Mouse (Mus musculus) ES-Bruce4 (cell line): ENCODE data around the gene S100pbp. TPM values are rescaled to one million over a fixed set of nuclear protein-coding genes. Genes with fewer than 3 reads are reported as not detected.

ENCODE experiments used
- H3K27ac ChIP-seq: 2 replicates; pipeline ENCODE4 v1.5.1; 2012; ENCODE audit warnings: low read length, inconsistent platforms; ENCODE audit not compliant: insufficient read depth
- H3K27me3 ChIP-seq: 2 replicates; pipeline ENCODE4 v1.6.1; 2012; ENCODE audit warnings: mild to moderate bottlenecking, low read length, inconsistent platforms; ENCODE audit not compliant: control insufficient read depth, poor library complexity, insufficient read depth, severe bottlenecking
- H3K36me3 ChIP-seq: 2 replicates; pipeline ENCODE4 v1.6.1; 2012; ENCODE audit warnings: inconsistent platforms, mild to moderate bottlenecking, low read length, moderate library complexity; ENCODE audit not compliant: control insufficient read depth, poor library complexity, insufficient read depth, severe bottlenecking
- H3K4me1 ChIP-seq: one replicate; pipeline ENCODE4 v1.8.1; 2011; ENCODE audit warnings: low read length; ENCODE audit not compliant: control insufficient read depth, insufficient read depth
- H3K4me3 ChIP-seq: 2 replicates; pipeline ENCODE4 v1.5.1; 2011; ENCODE audit warnings: low read depth, mild to moderate bottlenecking, low read length
- H3K9ac ChIP-seq: 2 replicates; pipeline ENCODE4 v1.6.1; 2012; ENCODE audit warnings: low read depth, mild to moderate bottlenecking, inconsistent platforms; ENCODE audit not compliant: poor library complexity, severe bottlenecking
- H3K9me3 ChIP-seq: replicated peaks from 2 replicates; pipeline ENCODE4 v1.6.1; 2012; ENCODE audit warnings: mild to moderate bottlenecking, low read length, inconsistent platforms; ENCODE audit not compliant: control insufficient read depth, poor library complexity, insufficient read depth, severe bottlenecking
- CTCF ChIP-seq: IDR thresholded peaks from one replicate; pipeline ENCODE4 v1.8.1; 2011; ENCODE audit warnings: low read depth, low read length
- EP300 ChIP-seq: IDR thresholded peaks from 2 replicates; pipeline ENCODE4 v1.6.1; 2011; ENCODE audit warnings: low read depth, low read length; ENCODE audit not compliant: insufficient read depth
- POLR2A ChIP-seq: IDR thresholded peaks from one replicate; pipeline ENCODE4 v1.8.1; 2011; ENCODE audit warnings: low read length; ENCODE audit not compliant: insufficient read depth
- polyA plus RNA-seq: library from polyadenylated mRNA; stranded (reverse); fragments of >200 nt; gene quantifications from 2 replicates; pipeline ENCODE4 v1.2.4, GENCODE M21; 2011; ENCODE audit warnings: low read depth; ENCODE audit not compliant: missing spikeins, insufficient read depth, insufficient read length

The S100pbp gene
- polyA plus RNA-seq, 1 experiment, result 83.5 TPM

DNA sequence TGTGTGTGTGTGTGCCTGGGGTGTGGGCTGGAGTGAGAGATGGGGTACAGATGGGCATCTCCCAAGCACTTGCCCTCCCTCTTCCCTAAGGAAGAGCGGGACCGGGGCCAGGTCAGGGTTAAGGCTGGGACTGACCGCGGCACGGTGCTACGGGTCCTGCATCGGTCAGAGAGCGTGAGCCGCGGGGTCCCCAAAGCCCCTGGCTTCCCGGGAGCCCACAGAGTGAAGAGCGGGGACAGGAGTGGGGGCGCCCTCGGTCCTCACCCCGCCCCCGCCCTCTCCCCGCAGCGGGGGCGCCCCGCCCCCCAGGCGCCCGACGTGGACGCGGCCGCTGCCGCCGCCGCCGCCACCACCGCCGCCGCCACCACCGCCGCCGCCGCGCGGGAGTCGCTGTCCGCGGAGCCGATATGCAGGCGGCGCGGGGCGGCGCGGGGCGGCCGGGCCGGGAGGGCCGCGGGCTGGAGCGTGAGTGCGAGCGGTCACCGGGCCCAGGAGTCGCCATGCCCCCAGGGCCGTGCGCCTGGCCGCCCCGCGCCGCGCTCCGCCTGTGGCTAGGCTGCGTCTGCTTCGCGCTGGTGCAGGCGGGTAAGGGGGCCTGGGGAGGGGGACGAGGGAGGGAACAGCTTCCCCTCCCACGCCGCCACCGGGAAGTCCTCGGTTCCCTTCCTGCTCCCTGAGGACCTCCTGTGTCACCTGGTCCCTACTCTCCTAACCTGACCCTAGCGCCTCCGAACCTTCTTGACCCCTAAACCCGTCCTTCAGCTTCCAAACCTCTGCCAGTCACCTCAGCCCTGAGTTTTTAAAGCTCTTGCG is 52.7 kb downstream of the S100pbp start, which contains the start of gene Fndc5:
Gene Fndc5 (plus strand): TSS at position 421 of the 813 bp plus-strand sequence.
- no peaks in the 10 kb centered on the region for H3K36me3 ChIP-seq
- TF ChIP-seq POLR2A, result no peak
- peak within 1 kb of the TSS; percentile 67 for H3K4me3 ChIP-seq
- no peaks in the 10 kb centered on the region for H3K9me3 ChIP-seq
- peaks cover 3% of the 10 kb centered on the region; the same call in 1 of the 2 replicates for H3K27me3 ChIP-seq
- H3K9ac ChIP-seq, result peak within 1 kb of the TSS; percentile 49
- no peak within 1 kb of the TSS for H3K27ac ChIP-seq
- no peaks in the 10 kb centered on the region for H3K4me1 ChIP-seq

DNA sequence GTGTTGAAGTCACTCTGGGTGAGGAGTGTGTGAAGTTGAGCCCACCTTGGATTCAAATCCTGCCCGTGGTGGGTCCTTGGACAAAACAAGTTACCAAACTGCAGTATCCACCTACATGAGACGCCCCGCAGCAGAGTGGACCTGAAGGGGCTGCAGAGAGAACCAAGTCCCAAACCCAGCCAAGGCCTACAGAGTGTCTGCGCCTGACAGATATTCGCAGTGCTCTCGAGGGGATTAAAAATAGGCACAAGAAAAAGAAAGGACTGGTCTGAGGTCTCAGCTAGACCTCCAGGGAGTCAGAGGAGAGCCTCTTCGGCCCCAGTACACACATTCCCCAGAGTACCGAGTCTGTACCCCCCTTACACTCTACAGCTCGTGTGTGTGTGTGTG is 53.3 kb downstream of the S100pbp start:
- Histone ChIP-seq H3K27me3 (peaks cover 3% of the 10 kb centered on the region; the same call in 1 of the 2 replicates), H3K36me3 (no peaks in the 10 kb centered on the region), H3K9me3 (no peaks in the 10 kb centered on the region), H3K9ac (peak overlapping the region; percentile 49), H3K4me1 (no peaks in the 10 kb centered on the region), H3K4me3 (peak overlapping the region; percentile 67), H3K27ac (no peak overlapping the region)
- TF ChIP-seq POLR2A (no peak), EP300 (no peak), CTCF (no peak)

DNA sequence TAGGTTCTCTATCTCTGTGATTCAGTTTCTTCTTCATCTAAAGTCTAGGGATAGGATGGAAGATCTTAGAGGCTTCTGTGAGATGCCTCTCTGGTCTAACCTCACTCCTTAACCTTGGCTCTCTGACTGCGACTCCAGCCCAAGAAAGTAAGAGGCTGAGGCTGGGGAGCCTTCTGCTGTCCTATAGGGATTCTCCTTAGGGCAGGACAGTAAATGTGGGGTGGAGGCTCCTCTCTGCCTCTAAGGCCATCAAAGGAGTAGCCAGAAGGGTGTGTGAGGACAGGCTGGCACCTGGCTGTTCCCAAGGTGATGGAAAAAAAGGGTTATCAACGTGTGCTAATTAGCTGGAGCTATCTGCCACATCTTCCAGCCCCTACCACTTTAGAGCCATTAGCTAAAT is 53.9 kb downstream of the S100pbp start:
- no peak for TF ChIP-seq CTCF
- no peak for TF ChIP-seq POLR2A
- TF ChIP-seq EP300, result no peak
- no peaks in the 10 kb centered on the region for H3K36me3 ChIP-seq
- H3K27ac ChIP-seq, result no peak overlapping the region
- H3K9ac ChIP-seq, result no peak overlapping the region
- H3K9me3 ChIP-seq, result no peaks in the 10 kb centered on the region
- no peak overlapping the region for H3K4me3 ChIP-seq
- H3K27me3 ChIP-seq, result peaks cover 3% of the 10 kb centered on the region; the same call in 1 of the 2 replicates
- no peaks in the 10 kb centered on the region for H3K4me1 ChIP-seq

DNA sequence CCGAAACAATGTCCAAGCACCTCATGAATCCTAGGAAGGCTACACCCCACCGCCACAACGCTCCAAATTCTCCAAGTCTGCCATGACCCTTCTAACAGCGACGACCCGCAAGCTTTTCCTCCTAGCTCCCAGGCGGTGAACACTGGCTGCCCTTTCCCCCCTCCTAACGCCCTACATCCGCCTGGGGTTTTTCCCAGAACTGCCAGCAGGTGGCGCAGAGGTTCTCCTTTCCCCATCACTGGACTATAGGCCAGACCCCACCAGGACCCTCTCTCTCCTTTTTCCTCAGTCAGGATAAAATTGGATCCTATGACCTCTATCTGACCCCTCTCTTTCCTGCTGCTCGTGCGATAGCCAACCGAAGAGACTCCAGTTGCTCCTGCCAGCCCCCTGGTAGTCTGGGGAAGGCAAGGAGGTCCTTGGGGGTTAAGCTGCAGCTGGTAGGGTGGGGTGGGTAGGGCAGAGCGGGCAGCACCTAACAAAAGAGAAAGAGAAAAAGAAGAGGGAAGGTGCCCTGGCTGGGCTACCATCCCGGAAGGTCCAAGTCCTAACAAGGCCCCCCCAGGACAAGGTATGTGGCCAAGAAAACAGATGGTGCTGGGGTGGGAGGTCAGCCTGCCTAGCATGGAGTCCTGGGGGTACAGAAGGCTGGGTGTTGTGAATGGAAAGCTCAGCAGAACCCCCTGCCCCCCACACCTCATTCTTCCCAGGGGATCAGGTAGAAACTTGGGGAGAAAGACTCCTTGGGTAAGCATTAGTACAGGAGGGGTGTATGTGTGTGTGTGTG is 54.5 kb downstream of the S100pbp start:
- Histone ChIP-seq H3K27ac (no peak overlapping the region), H3K36me3 (no peaks in the 10 kb centered on the region), H3K9ac (no peak overlapping the region), H3K9me3 (no peaks in the 10 kb centered on the region), H3K4me1 (no peaks in the 10 kb centered on the region), H3K4me3 (no peak overlapping the region), H3K27me3 (peaks cover 3% of the 10 kb centered on the region; the same call in 1 of the 2 replicates)
- TF ChIP-seq POLR2A (no peak), CTCF (peak; percentile 93), EP300 (no peak)

DNA sequence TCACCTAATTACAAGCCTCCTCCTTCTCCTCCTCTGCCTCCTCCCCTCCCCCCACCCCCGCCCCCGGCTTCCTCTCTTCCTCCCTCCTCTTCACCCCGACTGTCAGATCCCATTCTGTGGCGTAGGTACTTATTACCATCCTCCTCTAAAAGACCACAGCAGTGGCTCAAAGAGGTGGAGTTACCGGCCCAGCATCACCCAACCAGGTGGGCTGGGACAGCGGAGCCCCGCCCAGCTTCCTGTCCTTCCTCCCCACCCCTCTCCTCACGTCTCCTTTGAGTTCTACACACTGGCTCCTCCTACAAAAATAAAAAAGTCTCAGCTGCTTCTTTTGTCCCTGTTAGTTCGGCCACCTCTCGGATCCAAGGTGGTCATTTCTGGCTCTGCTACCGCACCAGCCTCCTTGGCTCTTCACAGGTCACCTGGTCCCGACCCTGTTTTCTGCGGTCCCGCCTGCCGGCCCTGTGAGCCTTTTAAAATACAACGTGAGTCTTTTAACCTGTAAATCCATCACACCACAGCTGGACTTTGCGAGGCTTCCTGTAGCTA is 58.7 kb downstream of the S100pbp start:
- Histone ChIP-seq H3K4me3 (peak overlapping the region; percentile 84), H3K4me1 (no peaks in the 10 kb centered on the region), H3K9ac (peak overlapping the region; percentile 72), H3K36me3 (no peaks in the 10 kb centered on the region), H3K27me3 (no peaks in the 10 kb centered on the region), H3K9me3 (no peaks in the 10 kb centered on the region), H3K27ac (no peak overlapping the region)
- TF ChIP-seq POLR2A (no peak), EP300 (no peak), CTCF (no peak)

DNA sequence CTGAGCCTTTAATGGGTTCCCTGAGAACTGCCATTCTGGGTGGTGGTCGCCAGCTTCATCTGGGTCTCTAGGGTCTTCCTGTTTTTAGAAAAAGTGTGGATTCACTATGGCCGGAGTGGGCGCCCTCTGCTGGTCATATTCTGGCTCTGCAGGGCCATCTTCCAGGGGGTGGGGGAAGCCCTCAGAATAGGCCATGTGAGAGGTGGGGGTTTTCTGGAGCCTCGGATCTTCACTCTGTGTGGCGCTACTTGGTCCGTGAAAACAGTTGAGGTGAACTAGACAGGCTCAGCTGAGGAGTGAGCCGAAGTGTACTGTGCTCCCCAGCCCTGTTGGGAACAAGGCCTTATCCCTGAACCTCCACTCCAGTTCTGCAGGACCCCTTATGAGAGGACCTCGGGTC is 59.4 kb downstream of the S100pbp start:
- Histone ChIP-seq H3K4me3 (peak overlapping the region; percentile 42), H3K27me3 (no peaks in the 10 kb centered on the region), H3K9ac (peak overlapping the region; percentile 46), H3K36me3 (no peaks in the 10 kb centered on the region), H3K4me1 (no peaks in the 10 kb centered on the region), H3K27ac (peak overlapping the region; percentile 32), H3K9me3 (no peaks in the 10 kb centered on the region)
- TF ChIP-seq POLR2A (no peak), CTCF (peak; percentile 74), EP300 (0 out of 2 replicates have a peak, but pooled peaks have one; percentile 7)
